Mouse (Mus musculus) megakaryocyte, embryonic 14.5 days (primary cell): ENCODE measurements around the gene C1qtnf3.

Experiments
- FLI1 ChIP-seq: IDR thresholded peaks from 2 replicates; pipeline ENCODE4 v1.6.1; 2012; ENCODE audit warnings: low read length, inconsistent platforms, mixed read lengths
- GATA1 ChIP-seq: IDR thresholded peaks from 3 replicates; pipeline ENCODE4 v1.6.1; 2012; ENCODE audit warnings: mixed read lengths, low read length, inconsistent platforms, borderline replicate concordance

GRCm38 (mm10) chr15:10956706-10957105 is 4.6 kb downstream of the C1qtnf3 start:
- TF ChIP-seq FLI1 (no peak), GATA1 (no peak)
